Mouse (Mus musculus) adrenal gland, postnatal 10 days (tissue): ENCODE results near the gene Olfr704. TPM values are rescaled to one million over a fixed set of nuclear protein-coding genes. Genes with fewer than 3 reads are reported as not detected.
"Not testable (repeated sequence)": the region's sequence is repeated elsewhere in the genome, so short reads cannot be mapped to it uniquely, and the experiment has no call there.

Source experiments
- DNase-seq: peaks from one replicate; pipeline ENCODE4 v3.0.0; 2021; ENCODE audit warnings: mixed read lengths
- long read RNA-seq, 2 experiments: library from polyadenylated mRNA; stranded (forward); transcript quantifications; one replicate each; pipeline ENCODE4 v2.0.0; 2021
- total RNA-seq, 2 experiments: library from RNA; stranded (reverse); gene quantifications; 2 replicates each; pipeline ENCODE4 v1.2.3; 2021

Gene Olfr704
- not detected for total RNA-seq
- long read RNA-seq, experiment 1, result 0 reads
- long read RNA-seq, experiment 2, result 0 reads

DNA sequence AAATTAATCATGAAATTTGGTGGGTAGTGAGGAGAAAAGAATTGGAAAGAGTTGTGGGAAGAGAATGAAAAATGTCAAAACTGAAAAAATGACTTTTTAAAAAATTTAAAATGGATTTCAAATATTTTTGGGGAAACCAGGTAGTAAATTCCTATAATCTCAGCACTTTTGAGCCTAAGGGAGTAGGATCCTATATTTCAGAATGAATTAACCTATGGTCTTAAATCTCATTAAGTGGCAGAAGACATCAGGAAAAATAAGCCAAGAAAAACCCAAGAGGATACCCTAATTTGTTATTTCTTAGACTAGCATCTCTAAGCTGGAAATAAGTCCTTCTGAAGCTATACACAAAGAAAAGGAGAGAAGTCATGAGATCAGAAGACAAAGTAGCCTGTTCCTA is at the start of gene Olfr704:
TSS of gene Olfr704 (plus strand) at position 301 of the 400 bp plus-strand sequence.
- DNase-seq, result no peak

DNA sequence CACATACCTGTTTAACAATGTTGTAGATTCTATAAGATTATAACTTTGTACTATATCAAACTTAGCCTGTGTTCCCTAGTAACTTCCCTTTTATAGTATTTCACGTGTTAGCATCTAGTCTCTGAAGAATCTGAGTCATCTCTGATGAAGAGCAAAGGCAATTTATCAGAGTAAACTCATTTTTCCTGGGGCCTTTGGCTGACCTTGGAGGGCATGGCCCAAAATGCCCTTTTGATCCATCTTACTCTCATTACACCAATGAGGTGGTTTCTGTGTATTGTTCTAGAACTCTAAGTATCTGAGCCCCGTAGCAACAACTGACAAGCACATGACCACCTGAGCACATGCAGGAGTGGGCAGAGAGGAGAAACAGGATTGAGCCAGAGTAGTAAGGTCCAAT is 49.2 kb upstream of the Olfr704 start, which contains the start of gene Olfr701:
TSS of gene Olfr701 (plus strand) at position 301 of the 400 bp plus-strand sequence.
- no peak for DNase-seq

DNA sequence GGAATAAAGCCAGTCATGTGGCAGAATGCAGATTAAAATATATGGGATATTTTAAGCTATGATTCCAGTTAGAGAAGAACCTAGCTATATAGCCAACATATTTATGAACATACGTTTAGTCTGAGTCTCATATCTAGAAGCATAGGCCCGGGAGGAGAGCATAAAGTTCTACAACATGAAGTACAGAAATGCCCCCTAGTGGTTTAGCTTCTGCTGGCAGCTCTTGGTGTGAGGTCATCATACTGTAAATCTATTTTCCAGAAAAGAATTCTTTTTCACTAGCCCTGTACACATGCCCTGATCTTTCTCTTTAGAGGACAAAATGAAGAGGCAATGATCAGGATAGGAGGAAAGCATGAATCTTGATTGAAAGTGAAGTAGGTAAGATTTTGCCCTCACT is 47.2 kb upstream of the Olfr704 start:
- DNase-seq, result no peak

DNA sequence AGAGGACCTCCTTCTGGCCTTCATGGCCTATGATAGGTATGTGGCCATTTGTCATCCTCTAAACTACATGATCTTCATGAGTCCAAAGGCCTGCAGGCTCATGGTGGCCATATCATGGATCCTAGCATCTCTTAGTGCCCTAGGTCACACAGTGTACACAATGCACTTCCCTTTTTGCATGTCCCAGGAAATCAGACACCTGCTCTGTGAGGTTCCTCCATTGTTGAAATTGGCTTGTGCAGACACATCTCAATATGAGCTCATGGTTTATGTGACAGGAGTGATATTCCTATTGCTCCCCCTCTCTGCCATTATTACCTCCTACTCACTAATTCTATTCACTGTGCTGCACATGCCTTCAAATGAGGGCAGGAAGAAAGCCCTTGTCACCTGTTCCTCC is 44.6 kb upstream of the Olfr704 start:
- DNase-seq, result no peak

DNA sequence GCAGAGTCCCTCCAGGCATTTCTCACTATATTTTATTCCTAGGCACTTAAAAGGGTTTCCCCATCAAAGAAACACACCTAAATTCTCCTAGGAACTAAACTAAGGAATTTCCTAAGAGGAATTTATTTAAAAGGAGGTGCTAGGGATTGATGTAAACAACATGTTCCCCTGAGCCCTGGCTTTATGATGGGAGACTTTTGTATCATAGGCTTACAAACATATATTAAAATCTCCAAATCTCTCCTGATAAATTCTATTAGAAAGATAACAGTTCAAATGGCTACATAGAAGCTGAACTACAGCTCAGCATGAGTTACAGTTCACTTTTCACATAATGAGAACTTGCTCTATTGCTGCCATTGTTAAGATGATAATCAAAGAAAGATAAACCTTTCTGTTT is 29.2 kb upstream of the Olfr704 start, which contains the start of gene Olfr702:
TSS of gene Olfr702 (minus strand) at position 101 of the 400 bp plus-strand sequence.
- DNase-seq, result no peak

DNA sequence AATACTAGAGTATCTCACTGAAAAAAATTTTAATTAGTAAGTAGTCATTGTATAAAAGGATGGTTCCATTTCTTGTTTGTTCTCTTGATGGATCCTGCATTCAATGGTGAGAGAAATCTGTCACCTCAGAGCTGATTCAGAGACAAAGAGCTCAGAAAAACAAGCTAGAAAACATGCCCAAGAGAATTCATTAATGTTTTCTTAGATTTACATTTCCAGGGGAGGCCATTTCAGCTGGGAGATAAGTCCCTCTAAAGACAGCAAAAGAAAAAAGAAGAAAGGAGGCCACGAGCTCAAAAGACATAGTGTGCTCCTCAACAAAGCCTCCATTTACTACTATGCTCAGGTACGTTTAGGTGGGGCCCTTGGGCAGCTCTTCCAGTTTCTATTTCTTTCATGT is 19.9 kb upstream of the Olfr704 start, which contains the start of gene Olfr703:
TSS of gene Olfr703 (plus strand) at position 301 of the 400 bp plus-strand sequence.
- DNase-seq, result no peak

DNA sequence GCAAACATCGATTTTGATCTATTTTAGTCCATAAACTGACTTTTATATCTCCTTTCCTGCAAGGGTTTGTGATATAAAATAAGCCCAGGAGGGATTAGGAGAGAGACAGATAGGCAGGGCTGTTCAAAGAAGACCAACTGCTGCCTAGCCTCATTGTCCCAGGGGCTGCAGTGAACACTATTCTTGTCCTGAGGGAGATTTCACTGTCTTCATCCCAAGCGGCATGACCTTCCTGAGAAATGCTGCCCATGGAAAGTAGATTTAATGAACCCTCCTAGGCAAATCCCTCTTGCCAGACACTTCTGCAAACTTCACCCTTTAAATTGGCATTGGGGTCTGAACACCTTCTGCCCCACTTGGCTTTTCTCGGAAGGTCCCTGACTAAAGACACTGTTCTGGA is 13.8 kb downstream of the Olfr704 start, which contains the start of gene Olfr705:
TSS of gene Olfr705 (minus strand) at position 101 of the 400 bp plus-strand sequence.
- DNase-seq, result no peak

DNA sequence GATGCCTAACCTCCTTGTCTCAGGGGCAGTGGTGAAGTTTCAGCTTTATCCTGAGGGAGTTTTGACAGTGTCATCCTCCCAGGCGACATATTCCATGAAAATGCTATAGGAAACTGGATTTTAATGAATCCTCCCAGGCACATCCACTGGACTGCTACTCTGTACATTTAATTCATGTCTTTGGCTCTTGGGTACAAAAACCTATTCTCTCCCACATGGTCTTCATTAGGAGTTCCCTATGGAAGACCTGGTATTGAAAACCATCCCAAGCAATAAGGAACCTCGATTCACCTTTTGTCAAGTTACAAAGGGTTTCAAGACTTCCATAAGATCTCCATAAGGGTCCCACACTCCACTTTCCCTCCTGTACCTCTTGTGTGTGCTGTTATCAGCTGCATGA is 25.1 kb downstream of the Olfr704 start, which contains the start of gene Olfr706:
TSS of gene Olfr706 (minus strand) at position 101 of the 400 bp plus-strand sequence.
- no peak for DNase-seq

DNA sequence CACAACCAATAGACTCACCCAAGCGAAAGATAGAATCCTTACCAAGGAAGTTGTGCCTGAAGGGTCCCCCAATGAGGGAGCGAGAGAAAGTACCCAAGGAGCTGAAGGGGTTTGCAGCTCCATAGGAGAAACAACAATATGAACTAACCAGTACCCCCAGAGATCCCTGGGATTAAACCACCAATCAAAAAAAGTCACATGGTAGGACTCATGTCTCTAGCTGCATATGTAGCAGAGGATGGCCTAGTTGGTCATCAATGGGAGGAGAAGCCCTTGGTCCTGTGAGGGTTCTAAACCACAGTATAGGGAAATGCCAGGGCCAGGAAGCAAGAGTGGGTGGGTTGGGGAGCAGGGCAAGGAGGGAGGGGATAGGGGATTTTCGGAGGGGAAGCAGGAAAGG is 38.2 kb downstream of the Olfr704 start, which contains the start of gene Olfr707:
TSS of gene Olfr707 (minus strand) at position 101 of the 400 bp plus-strand sequence.
- DNase-seq, result not testable (repeated sequence)

DNA sequence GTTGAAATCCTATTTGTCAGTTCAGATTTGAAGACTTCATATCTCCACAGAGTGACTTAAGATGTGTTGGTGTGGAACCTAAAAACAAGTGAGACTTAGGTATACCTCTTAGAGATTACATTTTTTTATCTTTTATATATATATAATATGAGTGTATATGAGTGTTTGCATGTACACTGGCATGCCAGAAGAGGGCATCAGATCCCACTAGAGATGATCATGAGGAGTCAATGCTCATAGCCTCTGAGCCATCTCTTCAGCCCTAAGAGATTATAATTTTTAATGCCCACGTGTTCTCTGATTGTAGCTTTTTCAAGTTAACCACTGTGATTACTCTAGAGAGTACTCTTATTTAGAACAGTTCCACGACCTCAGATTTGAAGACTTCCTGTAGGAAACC is 44.7 kb downstream of the Olfr704 start, which contains the start of gene Olfr1532-ps1:
TSS of gene Olfr1532-ps1 (plus strand) at position 326 of the 400 bp plus-strand sequence.
- no peak for DNase-seq

Other genes with a start within 250 kb of the Olfr704 start
- not detected for gene Olfr693, start 182.6 kb upstream of the Olfr704 start, total RNA-seq
- not detected for gene Olfr694, start 171.4 kb upstream of the Olfr704 start, total RNA-seq
- not detected for gene Olfr695, start 146.8 kb upstream of the Olfr704 start, total RNA-seq
- not detected for gene Olfr697, start 120.7 kb upstream of the Olfr704 start, total RNA-seq
- not detected for gene Olfr698, start 107.8 kb upstream of the Olfr704 start, total RNA-seq
- not detected for gene Olfr699, start 70.0 kb upstream of the Olfr704 start, total RNA-seq
- gene Olfr700, start 54.4 kb upstream of the Olfr704 start, total RNA-seq, result not detected
- gene Olfr701, start 49.1 kb upstream of the Olfr704 start, total RNA-seq, result not detected
- gene Olfr702, start 29.3 kb upstream of the Olfr704 start, total RNA-seq, result not detected
- gene Olfr703, start 19.8 kb upstream of the Olfr704 start, total RNA-seq, result not detected
- not detected for gene Olfr705, start 13.7 kb downstream of the Olfr704 start, total RNA-seq
- gene Olfr706, start 25.0 kb downstream of the Olfr704 start, total RNA-seq, result not detected
- not detected for gene Olfr707, start 38.1 kb downstream of the Olfr704 start, total RNA-seq
- not detected for gene Olfr1532-ps1, start 44.8 kb downstream of the Olfr704 start, total RNA-seq
- under 1 TPM in 1 of 2 experiments, not detected in 1; 0.09 TPM for gene Olfr709-ps1, start 69.0 kb downstream of the Olfr704 start, total RNA-seq
- not detected for gene Olfr710, start 85.1 kb downstream of the Olfr704 start, total RNA-seq
- gene Olfr6, start 100.8 kb downstream of the Olfr704 start, total RNA-seq, result under 1 TPM in 1 of 2 experiments, not detected in 1; 0.21 TPM
- gene Olfr711, start 112.3 kb downstream of the Olfr704 start, total RNA-seq, result not detected
- not detected for gene Olfr2, start 142.9 kb downstream of the Olfr704 start, total RNA-seq
- not detected for gene Olfr713, start 168.0 kb downstream of the Olfr704 start, total RNA-seq
- not detected for gene Olfr714, start 207.8 kb downstream of the Olfr704 start, total RNA-seq
- not detected for gene Olfr17, start 230.0 kb downstream of the Olfr704 start, total RNA-seq
- gene Olfr715b, start 247.2 kb downstream of the Olfr704 start, total RNA-seq, result not detected